Mouse (Mus musculus): ENCODE results near the gene Acta1.

- no peak for TF ChIP-seq POLR2A (IDR thresholded peaks at IDR 0.05; ENCODE audit: control insufficient read depth, low read depth, low read length)
- no peak for TF ChIP-seq CTCF (IDR thresholded peaks at IDR 0.05; ENCODE audit: control insufficient read depth, insufficient read depth, insufficient replicate concordance, low read depth, low read length)
Measured at GRCm38 (mm10) chr8:123854733-123855475, 39.6 kb downstream of the Acta1 start.

All from testis, adult 2 months (tissue).